Comparison of ENCODE assay signal across 13 mouse cellular contexts in the genomic region with DNA sequence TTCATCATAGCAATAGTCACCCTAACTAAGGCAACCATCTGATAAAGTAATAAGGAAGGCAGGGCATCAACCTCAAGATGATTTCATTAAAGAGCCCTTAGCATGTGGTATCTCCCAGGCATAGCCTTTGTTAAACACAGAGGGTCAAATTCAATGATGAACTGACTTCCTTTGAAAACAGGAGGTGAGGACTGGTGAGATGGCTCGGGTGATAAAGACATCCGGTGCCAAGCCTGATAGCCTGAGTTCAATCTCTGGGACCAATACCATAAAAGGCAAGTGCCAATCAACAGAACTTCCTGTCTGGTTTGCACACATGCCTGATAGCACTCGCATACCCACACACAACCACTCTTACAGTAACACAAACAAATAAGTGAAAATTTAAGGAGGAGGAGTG. TPM values are rescaled to one million over a fixed set of nuclear protein-coding genes. Genes with fewer than 3 reads are reported as not detected.
"Had no signal": no experiment of that assay in that cellular context is flagged by ENCODE, and none has a peak within 500 bp of the region (broad histone marks: within the 10 kb centered on the region; RNA-seq: fewer than 3 reads in every experiment).

No protein-coding gene starts in this region.

- DNase-seq: kidney, adult 9 months; kidney, postnatal 10 days; layer of hippocampus, adult 9-11 months; layer of hippocampus, postnatal 36 days; lung, adult 18-20 months; lung, postnatal 4 days; thymus, adult 18-20 months; thymus, postnatal 14 days had no signal

- ATAC-seq: midbrain, embryonic 13.5 days had no signal

RNA-seq across cellular contexts. Expression of gene Syce1l, which starts 36.3 kb away (rescaled TPM):
- total RNA-seq: layer of hippocampus, postnatal 36 days; liver, adult 2 months; megakaryocyte-erythroid progenitor cell, adult 5-6 weeks; midbrain, postnatal 0 days; neutrophil, adult 5-6 weeks had no signal
